Mouse (Mus musculus): ENCODE measurements around the gene Angptl6. TPM values are rescaled to one million over a fixed set of nuclear protein-coding genes. Genes with fewer than 3 reads are reported as not detected.

Gene Angptl6
- polyA plus RNA-seq (2016; fragmentation: Nextera tagmentation; extraction: Ambion mirVana), result 4.4 and 5.1 TPM in 2 replicates

- H3K27me3 ChIP-seq (ENCODE audit: poor library complexity, severe bottlenecking), result no peaks in the 10 kb centered on the region; the same call in 1 of the 2 replicates
- 92% methylated on average over 13 of the region's 13 CpGs for WGBS
- peaks cover 7% of the 10 kb centered on the region; the same call in 1 of the 2 replicates for H3K9me3 ChIP-seq
- DNase-seq (ENCODE audit: extremely low spot score, low spot score), result no peak
- H3K36me3 ChIP-seq (replicated peaks), result no peaks in the 10 kb centered on the region
- H3K4me3 ChIP-seq, result peak within 1 kb of the TSS; percentile 59
- H3K4me1 ChIP-seq, result peaks cover 16% of the 10 kb centered on the region
- H3K27ac ChIP-seq, result peak within 1 kb of the TSS; percentile 95
Measured at GRCm38 (mm10) chr9:20879097-20879792, at the start of gene Angptl6. Gene Angptl6, minus strand, starts transcription at chr9:20879727.

- DNase-seq (ENCODE audit: extremely low spot score, low spot score), result no peak
- WGBS, result 98% methylated on average over 3 of the region's 3 CpGs
- no peaks in the 10 kb centered on the region for H3K4me1 ChIP-seq
- H3K9me3 ChIP-seq, result no peaks in the 10 kb centered on the region
- peaks cover 99% of the 10 kb centered on the region for H3K36me3 ChIP-seq (replicated peaks)
- H3K27ac ChIP-seq, result no peak overlapping the region
- no peaks in the 10 kb centered on the region for H3K27me3 ChIP-seq (ENCODE audit: poor library complexity, severe bottlenecking)
- H3K4me3 ChIP-seq, result no peak overlapping the region
Measured at GRCm38 (mm10) chr9:20923258-20923657, 43.7 kb upstream of the Angptl6 start.

GRCm38 (mm10) chr9:20916160-20916559 lies 36.6 kb upstream of the Angptl6 start:
- 88% methylated on average over 4 of the region's 4 CpGs for WGBS
- Histone ChIP-seq H3K27ac (no peak overlapping the region), H3K4me1 (no peaks in the 10 kb centered on the region), H3K9me3 (no peaks in the 10 kb centered on the region), H3K36me3 (replicated peaks) (peaks cover 100% of the 10 kb centered on the region), H3K27me3 (ENCODE audit: poor library complexity, severe bottlenecking) (no peaks in the 10 kb centered on the region), H3K4me3 (no peak overlapping the region)
- DNase-seq (ENCODE audit: extremely low spot score, low spot score), result no peak

GRCm38 (mm10) chr9:20909948-20910347 lies 30.4 kb upstream of the Angptl6 start:
- H3K9me3 ChIP-seq, result no peaks in the 10 kb centered on the region
- DNase-seq (ENCODE audit: extremely low spot score, low spot score), result no peak
- H3K4me1 ChIP-seq, result no peaks in the 10 kb centered on the region
- no peak overlapping the region for H3K4me3 ChIP-seq
- WGBS, result 93% methylated on average over 9 of the region's 9 CpGs
- no peaks in the 10 kb centered on the region for H3K27me3 ChIP-seq (ENCODE audit: poor library complexity, severe bottlenecking)
- H3K36me3 ChIP-seq (replicated peaks), result peaks cover 100% of the 10 kb centered on the region
- no peak overlapping the region for H3K27ac ChIP-seq

GRCm38 (mm10) chr9:20902174-20902491 lies 22.6 kb upstream of the Angptl6 start:
- no peak overlapping the region for H3K27ac ChIP-seq
- peaks cover 22% of the 10 kb centered on the region for H3K4me1 ChIP-seq
- H3K27me3 ChIP-seq (ENCODE audit: poor library complexity, severe bottlenecking), result no peaks in the 10 kb centered on the region; the same call in 1 of the 2 replicates
- no peak for DNase-seq (ENCODE audit: extremely low spot score, low spot score)
- no peaks in the 10 kb centered on the region for H3K9me3 ChIP-seq
- H3K36me3 ChIP-seq (replicated peaks), result peaks cover 38% of the 10 kb centered on the region
- no peak overlapping the region; the same call in 1 of the 2 replicates for H3K4me3 ChIP-seq
- WGBS, result 54% methylated on average over 6 of the region's 6 CpGs

- no peaks in the 10 kb centered on the region; the same call in 1 of the 2 replicates for H3K27me3 ChIP-seq (ENCODE audit: poor library complexity, severe bottlenecking)
- peaks cover 27% of the 10 kb centered on the region for H3K4me1 ChIP-seq
- H3K9me3 ChIP-seq, result no peaks in the 10 kb centered on the region
- DNase-seq (ENCODE audit: extremely low spot score, low spot score), result no peak
- peaks cover 38% of the 10 kb centered on the region for H3K36me3 ChIP-seq (replicated peaks)
- no peak overlapping the region for H3K27ac ChIP-seq
- no peak overlapping the region; the same call in 1 of the 2 replicates for H3K4me3 ChIP-seq
- 23% methylated on average over 13 of the region's 13 CpGs for WGBS
Measured at GRCm38 (mm10) chr9:20901466-20902173, 22.1 kb upstream of the Angptl6 start.

- Histone ChIP-seq H3K9me3 (no peaks in the 10 kb centered on the region), H3K36me3 (replicated peaks) (peaks cover 38% of the 10 kb centered on the region), H3K27ac (peak within 1 kb of the TSS; percentile 93), H3K27me3 (ENCODE audit: poor library complexity, severe bottlenecking) (no peaks in the 10 kb centered on the region; the same call in 1 of the 2 replicates), H3K4me3 (peak within 1 kb of the TSS; percentile 96), H3K4me1 (peaks cover 28% of the 10 kb centered on the region)
- peak; percentile 84 for DNase-seq (ENCODE audit: extremely low spot score, low spot score)
- 6% methylated on average over 34 of the region's 34 CpGs for WGBS
Measured at GRCm38 (mm10) chr9:20898511-20899073, 19.1 kb upstream of the Angptl6 start, which contains the start of gene Eif3g. Gene Eif3g, minus strand, starts transcription at chr9:20898623.

- Histone ChIP-seq H3K27ac (peak overlapping the region; percentile 93), H3K4me1 (peaks cover 28% of the 10 kb centered on the region), H3K9me3 (no peaks in the 10 kb centered on the region), H3K36me3 (replicated peaks) (peaks cover 44% of the 10 kb centered on the region), H3K4me3 (peak overlapping the region; percentile 96), H3K27me3 (ENCODE audit: poor library complexity, severe bottlenecking) (no peaks in the 10 kb centered on the region; the same call in 1 of the 2 replicates)
- DNase-seq (ENCODE audit: extremely low spot score, low spot score), result peak; percentile 49
- 4% methylated on average over 38 of the region's 39 CpGs for WGBS
Measured at GRCm38 (mm10) chr9:20897736-20898510, 18.4 kb upstream of the Angptl6 start.

GRCm38 (mm10) chr9:20895382-20895781 lies 15.9 kb upstream of the Angptl6 start:
- Histone ChIP-seq H3K4me1 (peaks cover 24% of the 10 kb centered on the region), H3K4me3 (no peak overlapping the region), H3K27ac (no peak overlapping the region), H3K9me3 (no peaks in the 10 kb centered on the region), H3K27me3 (ENCODE audit: poor library complexity, severe bottlenecking) (no peaks in the 10 kb centered on the region; the same call in 1 of the 2 replicates), H3K36me3 (replicated peaks) (peaks cover 69% of the 10 kb centered on the region)
- WGBS, result 98% methylated on average over 9 of the region's 9 CpGs
- no peak for DNase-seq (ENCODE audit: extremely low spot score, low spot score)

GRCm38 (mm10) chr9:20894629-20895028 lies 15.1 kb upstream of the Angptl6 start:
- no peak overlapping the region for H3K4me3 ChIP-seq
- no peak overlapping the region for H3K27ac ChIP-seq
- peaks cover 77% of the 10 kb centered on the region for H3K36me3 ChIP-seq (replicated peaks)
- H3K9me3 ChIP-seq, result no peaks in the 10 kb centered on the region
- no peaks in the 10 kb centered on the region; the same call in 1 of the 2 replicates for H3K27me3 ChIP-seq (ENCODE audit: poor library complexity, severe bottlenecking)
- WGBS, result 95% methylated on average over 15 of the region's 15 CpGs
- no peak for DNase-seq (ENCODE audit: extremely low spot score, low spot score)
- H3K4me1 ChIP-seq, result peaks cover 26% of the 10 kb centered on the region

GRCm38 (mm10) chr9:20893590-20894343 lies 14.2 kb upstream of the Angptl6 start:
- DNase-seq (ENCODE audit: extremely low spot score, low spot score), result no peak
- H3K36me3 ChIP-seq (replicated peaks), result peaks cover 82% of the 10 kb centered on the region
- WGBS, result 88% methylated on average over 13 of the region's 13 CpGs
- no peaks in the 10 kb centered on the region for H3K9me3 ChIP-seq
- peaks cover 29% of the 10 kb centered on the region for H3K4me1 ChIP-seq
- no peaks in the 10 kb centered on the region for H3K27me3 ChIP-seq (ENCODE audit: poor library complexity, severe bottlenecking)
- no peak overlapping the region for H3K4me3 ChIP-seq
- H3K27ac ChIP-seq, result no peak overlapping the region

- H3K9me3 ChIP-seq, result no peaks in the 10 kb centered on the region
- H3K4me1 ChIP-seq, result peaks cover 27% of the 10 kb centered on the region
- H3K4me3 ChIP-seq, result no peak overlapping the region
- no peaks in the 10 kb centered on the region for H3K27me3 ChIP-seq (ENCODE audit: poor library complexity, severe bottlenecking)
- H3K27ac ChIP-seq, result no peak overlapping the region
- DNase-seq (ENCODE audit: extremely low spot score, low spot score), result no peak
- H3K36me3 ChIP-seq (replicated peaks), result peaks cover 82% of the 10 kb centered on the region
- 63% methylated on average over 5 of the region's 5 CpGs for WGBS
Measured at GRCm38 (mm10) chr9:20893069-20893468, 13.5 kb upstream of the Angptl6 start.

All from forebrain, embryonic 10.5 days (tissue).